Mouse (Mus musculus) CH12.LX (cell line): Measurements from ENCODE around the gene Ptges.

ENCODE experiments used
- CTCF ChIP-seq, 2 experiments: IDR thresholded peaks in 1 of 2; conservative IDR thresholded peaks in 1 of 2; 2 replicates each; pipeline ENCODE4 v1.5.1; 2011 to 2012; ENCODE audit warnings: low read depth in 2 of 2, low read length in 2 of 2, improper control_type of control experiment in 1 of 2, inconsistent platforms in 1 of 2, mild to moderate bottlenecking in 1 of 2, moderate library complexity in 1 of 2
- MAFK ChIP-seq: IDR thresholded peaks from 2 replicates; pipeline ENCODE4 v1.6.1; 2011; ENCODE audit warnings: low read length, improper control_type of control experiment; ENCODE audit not compliant: insufficient replicate concordance
- NRF1 ChIP-seq: IDR thresholded peaks from 2 replicates; pipeline ENCODE4 v1.6.1; 2014; ENCODE audit warnings: low read depth, mild to moderate bottlenecking, inconsistent platforms, low read length, improper control_type of control experiment, moderate library complexity
- POLR2A ChIP-seq: IDR thresholded peaks from 2 replicates; pipeline ENCODE4 v1.6.1; 2011; ENCODE audit warnings: low read depth, mild to moderate bottlenecking, improper control_type of control experiment, low read length
- ZKSCAN1 ChIP-seq: IDR thresholded peaks from 2 replicates; pipeline ENCODE4 v1.6.1; 2012; ENCODE audit warnings: low read depth, inconsistent platforms, low read length, improper control_type of control experiment, borderline replicate concordance

DNA sequence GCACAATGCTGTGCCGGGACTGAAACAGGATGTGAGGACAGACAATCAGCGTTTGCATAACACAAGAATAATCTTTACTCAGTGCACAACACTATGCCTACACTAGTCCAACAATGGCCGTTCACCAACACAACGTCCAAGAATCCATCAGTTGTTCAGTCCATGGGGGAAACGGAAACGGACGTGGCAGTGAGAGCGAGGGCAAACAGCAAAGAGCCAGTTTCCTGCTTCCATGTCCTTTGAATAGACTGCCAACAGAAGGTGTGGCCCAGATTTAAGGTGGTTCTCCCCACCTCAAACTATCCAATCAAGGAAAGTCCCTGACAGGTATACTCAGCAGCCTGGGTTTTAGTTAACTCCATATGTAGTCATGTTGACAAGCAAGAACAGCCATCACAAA lies 8.1 kb upstream of the Ptges start:
- TF ChIP-seq CTCF (conservative IDR thresholded peaks at IDR 0.05 in 1 of 2, IDR thresholded peaks at IDR 0.05 in 1 of 2; ENCODE audit: low read depth in 2 of 2, low read length in 2 of 2) (no peak), ZKSCAN1 (no peak), MAFK (no peak), NRF1 (no peak), POLR2A (no peak)
